Mouse (Mus musculus): ENCODE data around the gene Vps45.

DNA sequence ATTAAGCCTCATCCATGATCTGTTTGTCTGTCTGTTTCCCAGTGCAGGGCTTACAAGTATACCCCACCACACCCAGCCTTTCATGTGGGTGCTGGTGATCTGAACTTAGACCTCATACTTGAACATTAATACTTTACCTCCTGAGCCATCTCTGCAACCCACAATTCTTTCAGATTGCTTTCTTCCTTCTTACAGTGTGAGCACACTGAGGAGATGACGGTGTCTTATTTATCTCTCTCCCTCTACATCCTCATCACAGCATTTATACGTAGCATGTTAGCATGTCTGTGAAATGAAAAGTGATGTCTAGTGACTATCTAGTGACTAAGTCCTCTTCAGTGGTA, 17.6 kb downstream of the Vps45 start:
- no peak for TF ChIP-seq POLR2A (IDR thresholded peaks at IDR 0.05; ENCODE audit: borderline replicate concordance, extremely low read depth, low read depth, low read length)
- no peak for TF ChIP-seq CTCF (IDR thresholded peaks at IDR 0.05; ENCODE audit: insufficient read depth, low read length)

Data from lung, adult 2 months (tissue).